In the genomic region with DNA sequence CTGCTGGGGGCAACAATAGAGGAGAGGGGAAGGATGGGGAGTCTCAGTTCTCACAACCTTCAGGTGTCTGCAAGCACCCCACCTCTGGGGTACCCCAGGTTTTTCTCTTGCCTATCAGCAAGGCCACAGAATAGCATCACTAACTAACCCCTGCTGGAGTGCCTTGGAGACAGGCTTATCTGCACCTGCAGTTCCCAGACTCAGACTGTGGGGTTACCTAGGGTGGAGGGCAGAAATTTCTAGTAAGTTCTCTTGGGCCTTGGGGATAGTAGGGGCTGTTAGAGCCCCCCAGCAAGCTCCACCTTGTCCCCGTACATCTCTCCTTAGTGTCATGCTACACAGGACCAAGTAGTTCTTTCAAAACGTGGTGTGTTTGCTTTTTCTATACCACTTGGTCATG, we compare ENCODE assay signal across 12 mouse cellular contexts.
DNase-seq lines count a peak whose midpoint lies in the region; ATAC-seq and TF ChIP-seq lines count a peak whose summit lies in the region.
"Had no signal": no experiment of that assay in that cellular context is flagged by ENCODE, and none has a peak within 500 bp of the region (broad histone marks: within the 10 kb centered on the region; RNA-seq: fewer than 3 reads in every experiment).

No protein-coding gene starts in this region.

- H3K27me3 ChIP-seq in forebrain, embryonic 10.5 days (ENCODE audit: poor library complexity, severe bottlenecking) = peaks cover 85% of the 10 kb centered on the region
- no peaks in the 10 kb centered on the region for H3K27me3 ChIP-seq in forebrain, postnatal 0 days (ENCODE audit: insufficient read depth, low read length)
- H3K27me3 ChIP-seq in limb, embryonic 11.5 days (ENCODE audit: control insufficient read depth, insufficient read depth, low read length) = no peaks in the 10 kb centered on the region
- H3K27me3 ChIP-seq in midbrain, embryonic 16.5 days (ENCODE audit: control insufficient read depth, insufficient read depth, low read depth, low read length) = peaks cover 9% of the 10 kb centered on the region

- H3K4me2 ChIP-seq in forebrain, postnatal 0 days (ENCODE audit: low read depth) = no peak overlapping the region
- H3K4me2 ChIP-seq in limb, embryonic 11.5 days (ENCODE audit: low read depth, severe bottlenecking) = peak overlapping the region; percentile 39
- peak overlapping the region; percentile 35 for H3K4me2 ChIP-seq in midbrain, embryonic 16.5 days (ENCODE audit: low read length)

- H3K36me3 ChIP-seq in forebrain, embryonic 10.5 days (replicated peaks) = no peaks in the 10 kb centered on the region
- H3K36me3 ChIP-seq in forebrain, postnatal 0 days (ENCODE audit: insufficient read depth) = no peaks in the 10 kb centered on the region
- H3K36me3 ChIP-seq in limb, embryonic 11.5 days (ENCODE audit: control insufficient read depth, insufficient read depth, low read length) = no peaks in the 10 kb centered on the region
- no peaks in the 10 kb centered on the region for H3K36me3 ChIP-seq in midbrain, embryonic 16.5 days (ENCODE audit: control insufficient read depth, insufficient read depth, low read length)
- H3K36me3 ChIP-seq: G1E had no signal

- no peak overlapping the region for H3K9ac ChIP-seq in forebrain, postnatal 0 days
- H3K9ac ChIP-seq in limb, embryonic 11.5 days (ENCODE audit: low read length) = 0 out of 2 replicates have a peak overlapping the region, but pooled peaks have one; percentile 12
- 0 out of 2 replicates have a peak overlapping the region, but pooled peaks have one; percentile 20 for H3K9ac ChIP-seq in midbrain, embryonic 16.5 days (ENCODE audit: low read depth, low read length)

- H3K9me3 ChIP-seq in forebrain, embryonic 10.5 days = no peaks in the 10 kb centered on the region
- no peaks in the 10 kb centered on the region for H3K9me3 ChIP-seq in forebrain, postnatal 0 days (ENCODE audit: low read length)
- H3K9me3 ChIP-seq in limb, embryonic 11.5 days (ENCODE audit: control insufficient read depth, low read length) = no peaks in the 10 kb centered on the region
- H3K9me3 ChIP-seq in midbrain, embryonic 16.5 days (replicated peaks; ENCODE audit: control insufficient read depth, low read length, poor library complexity, severe bottlenecking) = no peaks in the 10 kb centered on the region
- H3K9me3 ChIP-seq: G1E had no signal

- ATAC-seq in forebrain, postnatal 0 days = no peak
- ATAC-seq in limb, embryonic 11.5 days (ENCODE audit: insufficient number of reproducible peaks, low FRiP score, low TSS enrichment, low read depth) = peak; percentile 38; the same call in 1 of the 2 replicates
- ATAC-seq in midbrain, embryonic 16.5 days = no peak
- ATAC-seq: intestine, embryonic 16.5 days had no signal

- H3K4me3 ChIP-seq in forebrain, embryonic 10.5 days = peak overlapping the region; percentile 27; the same call in 1 of the 2 replicates
- H3K4me3 ChIP-seq in forebrain, postnatal 0 days (ENCODE audit: low read depth, low read length) = no peak overlapping the region
- no peak overlapping the region for H3K4me3 ChIP-seq in layer of hippocampus, adult 2 months
- no peak overlapping the region for H3K4me3 ChIP-seq in limb, embryonic 11.5 days (ENCODE audit: low read depth, low read length)
- H3K4me3 ChIP-seq in midbrain, embryonic 16.5 days (ENCODE audit: low read depth, low read length) = no peak overlapping the region
- H3K4me3 ChIP-seq: gastrocnemius, adult 2 months had no signal

- peak overlapping the region; percentile 40 for H3K27ac ChIP-seq in forebrain, embryonic 10.5 days
- H3K27ac ChIP-seq in forebrain, postnatal 0 days (ENCODE audit: low read depth, low read length) = no peak overlapping the region
- H3K27ac ChIP-seq in layer of hippocampus, adult 2 months = peak overlapping the region; percentile 53; the same call in 1 of the 2 replicates
- H3K27ac ChIP-seq in limb, embryonic 11.5 days (replicated peaks; ENCODE audit: low read depth, low read length) = peak overlapping the region; percentile 84
- H3K27ac ChIP-seq in midbrain, embryonic 16.5 days (ENCODE audit: low read length) = peak overlapping the region; percentile 57
- H3K27ac ChIP-seq: gastrocnemius, adult 2 months had no signal

- no peak for TF ChIP-seq CTCF in forebrain, postnatal 0 days (IDR thresholded peaks at IDR 0.05; ENCODE audit: low read depth)
- TF ChIP-seq CTCF in layer of hippocampus, adult 2 months (conservative IDR thresholded peaks at IDR 0.05) = no peak

- no peak for DNase-seq in forebrain, embryonic 10.5 days (ENCODE audit: extremely low spot score, low spot score)
- no peak for DNase-seq in forebrain, postnatal 0 days
- no peak for DNase-seq in layer of hippocampus, adult 2 months (ENCODE audit: low spot score in 2 of 2)
- DNase-seq in layer of hippocampus, adult 18-20 months (ENCODE audit: low spot score in 2 of 2) = no peak
- no peak for DNase-seq in limb, embryonic 11.5 days (ENCODE audit: low spot score)
- DNase-seq in left cerebral cortex, adult 8-10 months (ENCODE audit: low spot score in 2 of 2) = no peak
- DNase-seq in spleen, postnatal 36 days (ENCODE audit: low spot score in 2 of 2) = no peak
- DNase-seq: adrenal gland, adult 2 months; gastrocnemius, adult 2 months had no signal

- 38% methylated on average over 2 of the region's 2 CpGs for WGBS in forebrain, embryonic 10.5 days
- 54% methylated on average over 2 of the region's 2 CpGs for WGBS in forebrain, postnatal 0 days
- WGBS in limb, embryonic 11.5 days = 19% methylated on average over 2 of the region's 2 CpGs
- 41% methylated on average over 2 of the region's 2 CpGs for WGBS in midbrain, embryonic 16.5 days

- H3K4me1 ChIP-seq in forebrain, embryonic 10.5 days = peaks cover 38% of the 10 kb centered on the region
- no peaks in the 10 kb centered on the region; the same call in 1 of the 2 replicates for H3K4me1 ChIP-seq in forebrain, postnatal 0 days (ENCODE audit: insufficient read depth)
- peaks cover 26% of the 10 kb centered on the region for H3K4me1 ChIP-seq in limb, embryonic 11.5 days (ENCODE audit: control insufficient read depth, insufficient read depth, low read length)
- H3K4me1 ChIP-seq in midbrain, embryonic 16.5 days (ENCODE audit: control insufficient read depth, insufficient read depth, low read length) = peaks cover 28% of the 10 kb centered on the region
